Mouse (Mus musculus) E14TG2a.4 (cell line): ENCODE measurements around the gene Kank2.

Experiments
- CTCF ChIP-seq: conservative IDR thresholded peaks from 2 replicates; pipeline ENCODE4 v1.5.1; 2014; ENCODE audit warnings: low read length
- NANOG ChIP-seq: IDR thresholded peaks from 2 replicates; pipeline ENCODE4 v1.6.1; 2014; ENCODE audit warnings: borderline replicate concordance, low read length, mixed read lengths
- POU5F1 ChIP-seq: IDR thresholded peaks from 2 replicates; pipeline ENCODE4 v1.6.1; 2014; ENCODE audit warnings: low read length, borderline replicate concordance

DNA sequence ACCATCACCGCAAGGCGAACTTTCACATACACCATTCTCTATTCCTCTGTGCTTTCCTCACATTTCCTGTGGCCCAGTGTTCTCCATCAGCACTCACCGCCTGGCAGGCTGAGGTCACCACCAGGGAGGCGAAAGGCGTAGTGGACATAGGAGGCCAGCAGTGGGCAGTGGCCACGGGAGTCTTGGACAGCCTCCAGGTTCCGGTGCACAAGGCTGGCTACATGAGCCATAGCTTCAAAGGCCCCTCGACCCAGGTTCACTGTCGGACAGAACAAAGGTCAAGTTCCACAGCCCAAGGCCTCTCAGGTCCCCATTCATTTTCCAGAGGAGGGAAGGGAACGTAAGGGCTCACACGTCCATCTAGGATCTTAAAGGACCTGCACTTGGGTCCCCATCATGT lies 32.4 kb upstream of the Kank2 start:
- TF ChIP-seq CTCF, result no peak
- TF ChIP-seq POU5F1, result no peak
- TF ChIP-seq NANOG, result no peak
